Mouse (Mus musculus) forebrain, embryonic 16.5 days (tissue): ENCODE data around the gene Chuk. TPM values are rescaled to one million over a fixed set of nuclear protein-coding genes. Genes with fewer than 3 reads are reported as not detected.

Experiments
- ATAC-seq: fragments of 200-750 bp; cut with Nextera tagmentation; 2 replicates; pipeline ENCODE4 v1.8.0; 2017; ENCODE audit warnings: mild to moderate bottlenecking, moderate library complexity
- H3K27ac ChIP-seq: fragments of 300-500 bp; sonication (generic); 2 replicates; pipeline ENCODE4 v1.5.1; 2014; ENCODE audit warnings: low read length, control low read depth
- H3K27me3 ChIP-seq: fragments of 300-500 bp; sonication (generic); replicated peaks from 2 replicates; pipeline ENCODE4 v1.6.1; 2014; ENCODE audit warnings: low read length; ENCODE audit not compliant: control insufficient read depth, insufficient read depth
- H3K36me3 ChIP-seq: fragments of 300-500 bp; sonication (generic); 2 replicates; pipeline ENCODE4 v1.6.1; 2014; ENCODE audit not compliant: control insufficient read depth, insufficient read depth
- H3K4me1 ChIP-seq: fragments of 300-500 bp; sonication (generic); replicated peaks from 2 replicates; pipeline ENCODE4 v1.6.1; 2014; ENCODE audit warnings: low read length; ENCODE audit not compliant: control insufficient read depth, insufficient read depth
- H3K4me2 ChIP-seq: fragments of 300-500 bp; sonication (generic); 2 replicates; pipeline ENCODE4 v1.6.1; 2014; ENCODE audit warnings: mild to moderate bottlenecking, low read length, control low read depth
- H3K4me3 ChIP-seq: fragments of 300-500 bp; sonication (generic); replicated peaks from 2 replicates; pipeline ENCODE4 v1.5.1; 2014; ENCODE audit warnings: mild to moderate bottlenecking, low read length, control low read depth
- H3K9ac ChIP-seq: fragments of 300-500 bp; sonication (generic); replicated peaks from 2 replicates; pipeline ENCODE4 v1.6.1; 2014; ENCODE audit warnings: low read depth, low read length, control low read depth
- H3K9me3 ChIP-seq: fragments of 300-500 bp; sonication (generic); 2 replicates; pipeline ENCODE4 v1.6.1; 2016; ENCODE audit warnings: low read length; ENCODE audit not compliant: control insufficient read depth
- WGBS: fragments of 180-500 bp; shearing (Covaris S2); extraction: QIAGEN DNeasy Blood & Tissue Kit; methylation state at CpG from one replicate; pipeline ENCODE4 v1.1.7; 2014; 5-methylcytosine and 5-hydroxymethylcytosine counted together
- polyA plus RNA-seq: library from polyadenylated mRNA; unstranded; fragments of >200 nt; fragmentation: Nextera tagmentation; extraction: Ambion mirVana; gene quantifications from 2 replicates; pipeline ENCODE4 v1.2.1, GENCODE M21; 2015

Gene Chuk
- polyA plus RNA-seq, 1 experiment from 2014 or later: 72.4 TPM

GRCm38 (mm10) chr19:44077024-44077423 lies 30.3 kb downstream of the Chuk start:
- H3K4me2 ChIP-seq: no peak overlapping the region
- H3K36me3 ChIP-seq: peaks cover 13% of the 10 kb centered on the region
- no peaks in the 10 kb centered on the region for H3K9me3 ChIP-seq
- no peaks in the 10 kb centered on the region for H3K27me3 ChIP-seq
- H3K4me1 ChIP-seq: no peaks in the 10 kb centered on the region
- WGBS: 93% methylated on average over 4 of the region's 4 CpGs
- no peak overlapping the region for H3K9ac ChIP-seq
- H3K27ac ChIP-seq: no peak overlapping the region
- no peak overlapping the region for H3K4me3 ChIP-seq
- no peak for ATAC-seq

- no peak for ATAC-seq
- Histone ChIP-seq H3K4me2 (no peak overlapping the region), H3K27me3 (no peaks in the 10 kb centered on the region), H3K4me1 (no peaks in the 10 kb centered on the region), H3K4me3 (no peak overlapping the region), H3K9ac (no peak overlapping the region), H3K36me3 (peaks cover 13% of the 10 kb centered on the region), H3K9me3 (no peaks in the 10 kb centered on the region), H3K27ac (no peak overlapping the region)
- WGBS: 94% methylated on average over 9 of the region's 9 CpGs
These were observed 30.8 kb downstream of the Chuk start for GRCm38 (mm10) chr19:44076457-44076856.

GRCm38 (mm10) chr19:44074986-44075385 lies 32.3 kb downstream of the Chuk start:
- ATAC-seq: no peak
- Histone ChIP-seq H3K4me2 (no peak overlapping the region), H3K9me3 (no peaks in the 10 kb centered on the region), H3K4me3 (no peak overlapping the region), H3K27me3 (no peaks in the 10 kb centered on the region), H3K4me1 (peaks cover under 1% of the 10 kb centered on the region), H3K9ac (no peak overlapping the region), H3K36me3 (peaks cover 13% of the 10 kb centered on the region), H3K27ac (no peak overlapping the region)
- 83% methylated on average over 11 of the region's 11 CpGs for WGBS

GRCm38 (mm10) chr19:44071166-44071565 lies 36.1 kb downstream of the Chuk start:
- peaks cover 18% of the 10 kb centered on the region for H3K4me1 ChIP-seq
- H3K9me3 ChIP-seq: no peaks in the 10 kb centered on the region
- H3K4me2 ChIP-seq: no peak overlapping the region
- peaks cover 5% of the 10 kb centered on the region; the same call in 1 of the 2 replicates for H3K36me3 ChIP-seq
- 57% methylated on average over 5 of the region's 5 CpGs for WGBS
- no peak overlapping the region for H3K9ac ChIP-seq
- no peak overlapping the region for H3K4me3 ChIP-seq
- H3K27me3 ChIP-seq: no peaks in the 10 kb centered on the region
- no peak overlapping the region for H3K27ac ChIP-seq
- ATAC-seq: no peak

- WGBS: 5% methylated on average over 4 of the region's 4 CpGs
- Histone ChIP-seq H3K27me3 (no peaks in the 10 kb centered on the region), H3K27ac (peak overlapping the region; percentile 52), H3K4me3 (peak overlapping the region; percentile 87), H3K36me3 (peaks cover 5% of the 10 kb centered on the region; the same call in 1 of the 2 replicates), H3K4me2 (peak overlapping the region; percentile 74), H3K9me3 (no peaks in the 10 kb centered on the region), H3K9ac (peak overlapping the region; percentile 85), H3K4me1 (peaks cover 18% of the 10 kb centered on the region)
- ATAC-seq: no peak
These were observed 37.4 kb downstream of the Chuk start for GRCm38 (mm10) chr19:44069914-44070232.

GRCm38 (mm10) chr19:44069121-44069913 lies 38.0 kb downstream of the Chuk start, which contains the start of gene Erlin1:
Gene Erlin1, minus strand, starts transcription at chr19:44069785.
- peak; percentile 95 for ATAC-seq
- Histone ChIP-seq H3K4me1 (peaks cover 18% of the 10 kb centered on the region), H3K9ac (peak within 1 kb of the TSS; percentile 85), H3K4me2 (peak within 1 kb of the TSS; percentile 74), H3K27ac (peak within 1 kb of the TSS; percentile 52), H3K36me3 (peaks cover 5% of the 10 kb centered on the region; the same call in 1 of the 2 replicates), H3K4me3 (peak within 1 kb of the TSS; percentile 87), H3K9me3 (no peaks in the 10 kb centered on the region), H3K27me3 (no peaks in the 10 kb centered on the region)
- under 1% methylated on average over 75 of the region's 75 CpGs for WGBS

GRCm38 (mm10) chr19:44068232-44068631 lies 39.0 kb downstream of the Chuk start:
- H3K36me3 ChIP-seq: peaks cover 5% of the 10 kb centered on the region; the same call in 1 of the 2 replicates
- WGBS: 86% methylated on average over 4 of the region's 4 CpGs
- H3K9me3 ChIP-seq: no peaks in the 10 kb centered on the region
- no peak overlapping the region for H3K27ac ChIP-seq
- H3K27me3 ChIP-seq: no peaks in the 10 kb centered on the region
- H3K9ac ChIP-seq: no peak overlapping the region
- H3K4me1 ChIP-seq: peaks cover 18% of the 10 kb centered on the region
- peak overlapping the region; percentile 87 for H3K4me3 ChIP-seq
- ATAC-seq: no peak
- H3K4me2 ChIP-seq: peak overlapping the region; percentile 74

- no peak for ATAC-seq
- no peaks in the 10 kb centered on the region for H3K9me3 ChIP-seq
- H3K27ac ChIP-seq: no peak overlapping the region
- H3K27me3 ChIP-seq: no peaks in the 10 kb centered on the region
- H3K36me3 ChIP-seq: 0 out of 2 replicates have a peak, but pooled peaks cover 3% of the 10 kb centered on the region
- 73% methylated on average over 9 of the region's 9 CpGs for WGBS
- no peak overlapping the region for H3K4me2 ChIP-seq
- no peak overlapping the region for H3K4me3 ChIP-seq
- H3K9ac ChIP-seq: no peak overlapping the region
- H3K4me1 ChIP-seq: peaks cover 18% of the 10 kb centered on the region
These were observed 39.8 kb downstream of the Chuk start for GRCm38 (mm10) chr19:44067323-44068049.

- H3K4me1 ChIP-seq: peaks cover 15% of the 10 kb centered on the region
- H3K36me3 ChIP-seq: peaks cover 7% of the 10 kb centered on the region; the same call in 1 of the 2 replicates
- no peak overlapping the region for H3K27ac ChIP-seq
- ATAC-seq: no peak
- no peaks in the 10 kb centered on the region for H3K27me3 ChIP-seq
- 96% methylated on average over 2 of the region's 2 CpGs for WGBS
- no peak overlapping the region for H3K4me2 ChIP-seq
- no peak overlapping the region for H3K4me3 ChIP-seq
- H3K9me3 ChIP-seq: no peaks in the 10 kb centered on the region
- H3K9ac ChIP-seq: no peak overlapping the region
These were observed 42.5 kb downstream of the Chuk start for GRCm38 (mm10) chr19:44064734-44065133.
